Mouse (Mus musculus): ENCODE results near the gene Cox7a1. TPM values are rescaled to one million over a fixed set of nuclear protein-coding genes. Genes with fewer than 3 reads are reported as not detected.
A peak's percentile ranks its signal among the peaks of the same experiment; 100 is the strongest.
"Not testable (repeated sequence)": the region's sequence is repeated elsewhere in the genome, so short reads cannot be mapped to it uniquely, and the experiment has no call there.

Cox7a1 gene
- polyA plus RNA-seq, 1 experiment: 5.2 TPM

GRCm38 (mm10) chr7:30181308-30181707 lies 2.6 kb upstream of the Cox7a1 start:
- Histone ChIP-seq H3K36me3 (ENCODE audit: control insufficient read depth, insufficient read depth, low read length) (no peaks in the 10 kb centered on the region), H3K4me1 (ENCODE audit: control insufficient read depth, insufficient read depth, low read length) (peaks cover 9% of the 10 kb centered on the region), H3K27me3 (ENCODE audit: control insufficient read depth, insufficient read depth, low read length) (no peaks in the 10 kb centered on the region), H3K4me3 (ENCODE audit: control insufficient read depth, low read depth, low read length) (no peak overlapping the region), H3K27ac (ENCODE audit: control insufficient read depth, insufficient read depth, low read depth, low read length) (peak overlapping the region; percentile 61)
- TF ChIP-seq CTCF (IDR thresholded peaks at IDR 0.05; ENCODE audit: control insufficient read depth, insufficient read depth, insufficient replicate concordance, low read depth, low read length) (peak; percentile 33; the same call in 1 of the 2 replicates), POLR2A (IDR thresholded peaks at IDR 0.05; ENCODE audit: control insufficient read depth, low read depth, low read length) (no peak)

DNA sequence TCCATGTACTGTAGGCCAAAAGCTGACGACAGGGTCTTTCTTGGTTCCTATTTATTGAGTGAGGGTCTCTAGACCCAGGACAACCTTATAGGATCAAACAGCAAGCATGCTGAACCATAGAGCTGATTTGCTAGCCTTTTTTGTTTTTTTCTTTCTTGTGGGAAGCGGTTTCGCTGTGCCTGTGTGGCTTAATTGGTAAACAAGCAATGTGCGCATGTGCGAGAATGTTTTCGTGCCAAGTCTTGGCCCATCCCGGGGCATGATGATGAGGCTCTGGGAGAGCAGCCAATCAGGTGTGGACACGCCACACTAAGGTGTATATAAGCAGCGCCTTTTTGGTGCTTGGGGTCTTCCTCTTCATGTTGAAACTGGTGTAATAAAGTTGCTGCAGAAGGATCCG lies 2.0 kb upstream of the Cox7a1 start:
- not testable (repeated sequence) for H3K4me3 ChIP-seq (ENCODE audit: control insufficient read depth, low read depth, low read length); H3K27me3 ChIP-seq (ENCODE audit: control insufficient read depth, insufficient read depth, low read length); H3K36me3 ChIP-seq (ENCODE audit: control insufficient read depth, insufficient read depth, low read length); H3K4me1 ChIP-seq (ENCODE audit: control insufficient read depth, insufficient read depth, low read length)
- H3K27ac ChIP-seq (ENCODE audit: control insufficient read depth, insufficient read depth, low read depth, low read length): peak overlapping the region; percentile 61

- not testable (repeated sequence) for H3K27ac ChIP-seq (ENCODE audit: control insufficient read depth, insufficient read depth, low read depth, low read length); H3K4me1 ChIP-seq (ENCODE audit: control insufficient read depth, insufficient read depth, low read length); H3K36me3 ChIP-seq (ENCODE audit: control insufficient read depth, insufficient read depth, low read length); H3K4me3 ChIP-seq (ENCODE audit: control insufficient read depth, low read depth, low read length); H3K27me3 ChIP-seq (ENCODE audit: control insufficient read depth, insufficient read depth, low read length)
Observed at GRCm38 (mm10) chr7:30183189-30183588, 755 bp upstream of the Cox7a1 start.

GRCm38 (mm10) chr7:30184641-30185348 lies 851 bp downstream of the Cox7a1 start:
- no peak for TF ChIP-seq POLR2A (IDR thresholded peaks at IDR 0.05; ENCODE audit: control insufficient read depth, low read depth, low read length)
- no peak for TF ChIP-seq CTCF (IDR thresholded peaks at IDR 0.05; ENCODE audit: control insufficient read depth, insufficient read depth, insufficient replicate concordance, low read depth, low read length)
- 0 out of 2 replicates have a peak, but pooled peaks cover 2% of the 10 kb centered on the region for H3K36me3 ChIP-seq (ENCODE audit: control insufficient read depth, insufficient read depth, low read length)
- peaks cover 9% of the 10 kb centered on the region for H3K4me1 ChIP-seq (ENCODE audit: control insufficient read depth, insufficient read depth, low read length)
- 0 out of 2 replicates have a peak overlapping the region, but pooled peaks have one; percentile 3 for H3K27ac ChIP-seq (ENCODE audit: control insufficient read depth, insufficient read depth, low read depth, low read length)
- H3K27me3 ChIP-seq (ENCODE audit: control insufficient read depth, insufficient read depth, low read length): no peaks in the 10 kb centered on the region
- no peak overlapping the region for H3K4me3 ChIP-seq (ENCODE audit: control insufficient read depth, low read depth, low read length)

GRCm38 (mm10) chr7:30188344-30189115 lies 4.6 kb downstream of the Cox7a1 start:
- TF ChIP-seq CTCF (IDR thresholded peaks at IDR 0.05; ENCODE audit: control insufficient read depth, insufficient read depth, insufficient replicate concordance, low read depth, low read length) (no peak), POLR2A (IDR thresholded peaks at IDR 0.05; ENCODE audit: control insufficient read depth, low read depth, low read length) (no peak)
- Histone ChIP-seq H3K27me3 (ENCODE audit: control insufficient read depth, insufficient read depth, low read length) (no peaks in the 10 kb centered on the region), H3K4me1 (ENCODE audit: control insufficient read depth, insufficient read depth, low read length) (peaks cover 20% of the 10 kb centered on the region), H3K27ac (ENCODE audit: control insufficient read depth, insufficient read depth, low read depth, low read length) (peak overlapping the region; percentile 19; the same call in 1 of the 2 replicates), H3K4me3 (ENCODE audit: control insufficient read depth, low read depth, low read length) (no peak overlapping the region), H3K36me3 (ENCODE audit: control insufficient read depth, insufficient read depth, low read length) (0 out of 2 replicates have a peak, but pooled peaks cover 2% of the 10 kb centered on the region)

DNA sequence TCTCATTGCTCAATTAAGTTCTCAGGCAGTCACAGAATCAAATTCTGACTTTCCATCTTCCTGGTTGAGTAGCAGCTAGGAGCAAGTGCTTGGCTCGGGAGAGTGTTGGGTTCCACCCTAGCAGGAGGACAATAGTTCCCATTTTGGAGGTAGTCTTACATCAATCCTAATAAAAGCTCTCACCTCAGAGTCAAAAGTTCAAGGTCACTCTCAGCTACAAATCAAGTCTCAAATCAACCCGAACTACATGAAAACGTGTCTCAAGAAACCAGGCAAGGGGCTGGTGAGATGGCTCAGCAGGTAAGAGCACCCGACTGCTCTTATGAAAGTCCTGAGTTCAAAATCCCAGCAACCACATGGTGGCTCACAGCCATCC lies 5.2 kb downstream of the Cox7a1 start:
- TF ChIP-seq POLR2A (IDR thresholded peaks at IDR 0.05; ENCODE audit: control insufficient read depth, low read depth, low read length) (no peak), CTCF (IDR thresholded peaks at IDR 0.05; ENCODE audit: control insufficient read depth, insufficient read depth, insufficient replicate concordance, low read depth, low read length) (no peak)
- peaks cover 20% of the 10 kb centered on the region for H3K4me1 ChIP-seq (ENCODE audit: control insufficient read depth, insufficient read depth, low read length)
- no peak overlapping the region for H3K4me3 ChIP-seq (ENCODE audit: control insufficient read depth, low read depth, low read length)
- H3K36me3 ChIP-seq (ENCODE audit: control insufficient read depth, insufficient read depth, low read length): 0 out of 2 replicates have a peak, but pooled peaks cover 2% of the 10 kb centered on the region
- H3K27ac ChIP-seq (ENCODE audit: control insufficient read depth, insufficient read depth, low read depth, low read length): no peak overlapping the region
- no peaks in the 10 kb centered on the region for H3K27me3 ChIP-seq (ENCODE audit: control insufficient read depth, insufficient read depth, low read length)

- no peaks in the 10 kb centered on the region for H3K27me3 ChIP-seq (ENCODE audit: control insufficient read depth, insufficient read depth, low read length)
- H3K27ac ChIP-seq (ENCODE audit: control insufficient read depth, insufficient read depth, low read depth, low read length): no peak overlapping the region
- TF ChIP-seq CTCF (IDR thresholded peaks at IDR 0.05; ENCODE audit: control insufficient read depth, insufficient read depth, insufficient replicate concordance, low read depth, low read length) (no peak), POLR2A (IDR thresholded peaks at IDR 0.05; ENCODE audit: control insufficient read depth, low read depth, low read length) (no peak)
- 0 out of 2 replicates have a peak, but pooled peaks cover 2% of the 10 kb centered on the region for H3K36me3 ChIP-seq (ENCODE audit: control insufficient read depth, insufficient read depth, low read length)
- H3K4me3 ChIP-seq (ENCODE audit: control insufficient read depth, low read depth, low read length): peak overlapping the region; percentile 90
- peaks cover 22% of the 10 kb centered on the region for H3K4me1 ChIP-seq (ENCODE audit: control insufficient read depth, insufficient read depth, low read length)
Observed at GRCm38 (mm10) chr7:30192088-30192487, 8.1 kb downstream of the Cox7a1 start.

Measured in testis, adult 2 months (tissue).